Mouse (Mus musculus) thymus, adult 2 months (tissue): ENCODE measurements at regions not wholly inside any gene's neighbourhood (a gene's known extent, or its start where the extent isn't known, plus 50 kb on each side); places are given as distances from the start of the nearest gene placed in this dataset.

ENCODE experiments used
- DNase-seq: peaks from one replicate; pipeline ENCODE4 v3.0.0; 2021
- H3K27ac ChIP-seq: fragments of 200-500 bp; 2 replicates; pipeline ENCODE4 v1.5.1; 2012; ENCODE audit warnings: low read length, control low read depth; ENCODE audit not compliant: control insufficient read depth, insufficient read depth
- H3K27me3 ChIP-seq: fragments of 200-500 bp; 2 replicates; pipeline ENCODE4 v1.6.1; 2012; ENCODE audit warnings: mild to moderate bottlenecking, low read length, moderate library complexity, mixed read lengths; ENCODE audit not compliant: control insufficient read depth, insufficient read depth
- H3K36me3 ChIP-seq: fragments of 200-500 bp; 2 replicates; pipeline ENCODE4 v1.6.1; 2012; ENCODE audit warnings: mild to moderate bottlenecking, low read length, moderate library complexity; ENCODE audit not compliant: control insufficient read depth, insufficient read depth
- H3K4me1 ChIP-seq: fragments of 200-500 bp; replicated peaks from 2 replicates; pipeline ENCODE4 v1.6.1; 2012; ENCODE audit warnings: low read length; ENCODE audit not compliant: control insufficient read depth, insufficient read depth
- H3K4me3 ChIP-seq: fragments of 200-500 bp; 2 replicates; pipeline ENCODE4 v1.5.1; 2012; ENCODE audit warnings: mild to moderate bottlenecking, low read length, control low read depth, moderate library complexity; ENCODE audit not compliant: control insufficient read depth, insufficient read depth
- CTCF ChIP-seq: fragments of 200-500 bp; IDR thresholded peaks from 2 replicates; pipeline ENCODE4 v1.5.1; 2012; ENCODE audit warnings: mild to moderate bottlenecking, control low read depth, low read length, moderate library complexity, borderline replicate concordance; ENCODE audit not compliant: control insufficient read depth, poor library complexity, insufficient read depth; ENCODE audit errors: extremely low read depth
- POLR2A ChIP-seq: fragments of 200-500 bp; IDR thresholded peaks from 2 replicates; pipeline ENCODE4 v1.6.1; 2012; ENCODE audit warnings: mild to moderate bottlenecking, low read length, control low read depth, moderate library complexity; ENCODE audit not compliant: control insufficient read depth, poor library complexity, insufficient read depth; ENCODE audit errors: extremely low read depth
- WGBS: fragments of 180-500 bp; shearing (Covaris S2); methylation state at CpG from one replicate; pipeline ENCODE4 v1.1.7; 2018; 5-methylcytosine and 5-hydroxymethylcytosine counted together

DNA sequence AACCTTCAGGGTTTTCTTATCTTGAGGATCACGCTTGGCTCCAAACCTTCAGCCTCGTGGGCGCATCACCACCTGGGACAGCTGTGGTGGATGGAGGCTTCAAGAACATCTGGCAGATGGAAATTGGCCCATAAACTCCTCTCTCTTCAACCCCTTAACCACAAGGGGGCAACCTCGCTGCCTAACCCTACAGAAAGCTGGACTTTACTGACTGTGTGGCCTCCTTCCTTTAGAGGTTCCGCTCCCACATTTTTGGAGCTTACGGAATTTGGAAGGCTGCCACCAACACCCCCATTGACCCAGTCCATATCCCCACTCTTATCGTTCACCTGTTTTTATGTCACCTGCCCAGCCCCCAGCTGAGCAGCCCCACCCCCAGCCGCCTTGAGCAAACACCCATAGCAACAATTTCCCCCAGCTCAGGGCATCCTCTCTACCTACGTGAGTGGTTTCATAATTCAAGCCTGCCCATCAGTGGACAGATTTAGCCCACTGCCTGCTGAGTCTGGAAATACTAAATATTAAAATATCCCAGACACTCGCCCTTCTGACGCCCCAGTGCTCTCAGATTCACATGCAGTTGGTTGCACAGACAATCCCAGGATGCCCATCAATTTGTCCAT, 167.0 kb upstream of the Slc22a22 start:
- WGBS, result 55% methylated on average over 11 of the region's 11 CpGs
- H3K4me1 ChIP-seq, result no peaks in the 10 kb centered on the region
- H3K4me3 ChIP-seq, result no peak overlapping the region
- H3K27ac ChIP-seq, result no peak overlapping the region
- H3K27me3 ChIP-seq, result no peaks in the 10 kb centered on the region; the same call in 1 of the 2 replicates
- DNase-seq, result peak; percentile 52
- H3K36me3 ChIP-seq, result no peaks in the 10 kb centered on the region
- peak; percentile 46; the same call in 1 of the 2 replicates for TF ChIP-seq CTCF
- no peak for TF ChIP-seq POLR2A

DNA sequence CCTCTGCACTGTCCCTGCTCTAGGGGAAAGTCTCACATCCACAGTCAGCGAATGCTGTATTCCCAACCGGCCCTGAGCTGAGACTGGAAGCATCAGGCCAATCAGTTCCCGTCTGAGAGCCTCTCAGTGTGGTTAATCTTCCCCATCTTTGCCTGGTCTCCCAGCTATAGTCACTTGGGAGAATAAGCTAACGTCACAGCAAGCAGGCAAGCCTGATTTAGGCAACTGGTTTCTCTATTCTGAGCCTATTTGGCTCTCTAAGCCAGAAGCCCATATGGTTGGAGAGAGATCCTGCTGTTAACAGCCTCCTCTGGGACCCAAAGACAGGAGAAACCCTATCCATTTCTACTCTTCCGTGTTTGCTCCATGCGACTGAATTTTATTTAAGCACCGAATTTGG, 161.7 kb upstream of the Slc22a22 start:
- Histone ChIP-seq H3K27me3 (no peaks in the 10 kb centered on the region), H3K36me3 (no peaks in the 10 kb centered on the region), H3K4me3 (no peak overlapping the region), H3K4me1 (no peaks in the 10 kb centered on the region), H3K27ac (no peak overlapping the region)
- TF ChIP-seq CTCF, result no peak
- TF ChIP-seq POLR2A, result no peak
- DNase-seq, result no peak
- WGBS, result 88% methylated on average over 7 of the region's 7 CpGs

DNA sequence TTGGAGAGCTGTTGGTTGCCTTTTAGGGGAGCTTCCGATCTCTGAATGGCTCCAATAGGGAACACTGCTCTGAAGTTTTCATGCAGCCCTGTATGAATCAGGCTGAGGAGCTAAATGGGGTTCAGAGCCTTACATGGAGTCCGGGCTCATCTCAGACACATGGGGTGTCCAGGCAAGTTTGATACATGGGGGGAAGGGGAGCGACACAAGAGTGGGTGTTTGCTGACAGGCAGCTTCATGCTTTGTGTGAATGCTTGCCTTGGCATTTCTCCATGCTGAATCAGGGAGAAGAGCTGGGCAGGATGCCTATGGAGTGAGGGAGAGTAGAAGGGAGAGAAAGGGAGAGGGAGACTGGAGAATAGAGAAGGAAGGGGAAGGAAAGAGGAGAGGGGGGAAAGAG, 155.6 kb upstream of the Slc22a22 start:
- no peak for TF ChIP-seq POLR2A
- Histone ChIP-seq H3K36me3 (no peaks in the 10 kb centered on the region), H3K27me3 (no peaks in the 10 kb centered on the region), H3K4me1 (no peaks in the 10 kb centered on the region), H3K4me3 (no peak overlapping the region), H3K27ac (no peak overlapping the region)
- DNase-seq, result no peak
- 88% methylated on average over 3 of the region's 3 CpGs for WGBS

GRCm38 (mm10) chr15:57632537-57632936, 155.1 kb upstream of the Slc22a22 start:
- 92% methylated on average over 8 of the region's 8 CpGs for WGBS
- Histone ChIP-seq H3K27ac (no peak overlapping the region), H3K36me3 (no peaks in the 10 kb centered on the region), H3K27me3 (no peaks in the 10 kb centered on the region), H3K4me3 (no peak overlapping the region), H3K4me1 (no peaks in the 10 kb centered on the region)
- DNase-seq, result no peak
- TF ChIP-seq CTCF (no peak), POLR2A (no peak)

GRCm38 (mm10) chr15:57618466-57618865, 141.0 kb upstream of the Slc22a22 start:
- WGBS, result 92% methylated on average over 6 of the region's 6 CpGs
- no peak overlapping the region for H3K27ac ChIP-seq
- no peak for DNase-seq
- no peaks in the 10 kb centered on the region for H3K4me1 ChIP-seq
- no peaks in the 10 kb centered on the region for H3K36me3 ChIP-seq
- H3K27me3 ChIP-seq, result no peaks in the 10 kb centered on the region
- H3K4me3 ChIP-seq, result no peak overlapping the region
- TF ChIP-seq POLR2A, result no peak
- no peak for TF ChIP-seq CTCF

DNA sequence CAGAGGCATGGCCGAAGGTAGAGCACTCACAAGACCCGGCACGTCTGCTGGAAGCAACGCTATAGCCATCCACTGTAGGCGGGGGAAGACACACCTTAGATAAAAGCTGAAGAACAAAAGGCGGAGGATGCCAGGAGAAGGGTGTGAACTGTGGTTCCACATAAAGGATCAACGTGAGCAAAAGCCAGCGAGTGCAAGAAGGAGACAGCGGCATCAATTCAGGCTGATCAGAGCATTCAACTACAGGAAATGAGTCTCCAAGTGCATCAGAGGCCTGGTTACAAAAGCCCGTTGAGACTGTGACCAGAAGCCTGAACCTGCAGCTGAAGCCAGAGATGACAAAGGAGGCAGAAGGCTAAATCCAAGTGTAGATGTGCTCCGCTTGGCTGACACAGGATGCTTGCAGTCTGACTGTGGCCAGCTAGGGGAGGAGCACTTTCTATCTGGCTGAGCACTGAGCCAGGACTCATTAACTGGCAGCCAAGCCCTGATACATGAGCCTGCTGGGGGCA, 139.5 kb upstream of the Slc22a22 start:
- no peaks in the 10 kb centered on the region for H3K36me3 ChIP-seq
- no peaks in the 10 kb centered on the region for H3K4me1 ChIP-seq
- 76% methylated on average over 11 of the region's 11 CpGs for WGBS
- H3K4me3 ChIP-seq, result no peak overlapping the region
- no peak for TF ChIP-seq POLR2A
- TF ChIP-seq CTCF, result no peak
- no peak overlapping the region for H3K27ac ChIP-seq
- no peaks in the 10 kb centered on the region for H3K27me3 ChIP-seq
- DNase-seq, result no peak

DNA sequence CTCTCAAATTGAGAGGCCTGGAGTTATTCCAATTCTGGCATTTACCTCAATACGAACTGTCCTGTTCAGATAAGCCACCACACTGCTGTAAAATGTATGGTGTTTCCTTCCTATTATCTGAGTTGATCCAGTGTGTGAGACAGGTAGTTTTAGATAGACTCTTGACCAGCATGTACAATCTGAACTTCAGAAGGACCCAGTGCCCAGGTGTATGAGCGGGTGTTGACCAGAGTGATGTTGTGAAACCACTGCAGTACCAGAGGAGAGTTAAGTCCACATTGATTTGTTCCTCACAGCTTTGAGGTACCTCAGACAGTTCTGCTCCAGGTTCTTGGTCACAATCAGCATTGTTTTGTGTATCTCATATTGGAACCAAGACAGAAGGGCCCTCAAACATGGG, 132.6 kb upstream of the Slc22a22 start:
- DNase-seq, result no peak
- H3K4me1 ChIP-seq, result no peaks in the 10 kb centered on the region
- no peaks in the 10 kb centered on the region for H3K27me3 ChIP-seq
- H3K27ac ChIP-seq, result no peak overlapping the region
- no peaks in the 10 kb centered on the region for H3K36me3 ChIP-seq
- WGBS, result 97% methylated on average over 2 of the region's 2 CpGs
- no peak overlapping the region for H3K4me3 ChIP-seq
- TF ChIP-seq CTCF (no peak), POLR2A (no peak)
